Mouse (Mus musculus) right cerebral cortex, postnatal 4 days (tissue): ENCODE data around the gene Hoxc12.

Source experiments
- DNase-seq: peaks from one replicate; pipeline ENCODE4 v3.0.0-alpha.2; 2022

Gene Hoxc12

GRCm38 (mm10) chr15:102939256-102940155 lies 2.9 kb downstream of the Hoxc12 start:
- no peak for DNase-seq

GRCm38 (mm10) chr15:102942739-102943467 lies 6.3 kb downstream of the Hoxc12 start:
- DNase-seq = no peak

DNA sequence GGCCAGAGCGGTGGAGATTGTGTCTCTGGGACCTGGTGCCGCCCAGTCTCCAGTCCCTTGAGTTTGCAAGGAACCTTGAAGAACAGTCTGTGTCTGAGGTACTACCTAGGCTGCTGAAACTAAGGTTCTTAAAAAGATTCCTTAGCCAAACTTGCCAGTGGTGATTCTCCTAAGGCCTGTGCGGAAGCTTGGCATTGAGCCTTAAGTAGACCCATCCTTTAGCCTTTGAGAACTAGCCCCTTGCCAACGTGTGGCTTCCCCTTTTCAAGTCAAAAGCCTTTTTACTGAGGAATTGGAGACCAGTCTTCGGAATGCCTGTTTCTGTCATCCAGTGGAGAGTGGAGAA lies 6.9 kb downstream of the Hoxc12 start:
- DNase-seq = no peak

DNA sequence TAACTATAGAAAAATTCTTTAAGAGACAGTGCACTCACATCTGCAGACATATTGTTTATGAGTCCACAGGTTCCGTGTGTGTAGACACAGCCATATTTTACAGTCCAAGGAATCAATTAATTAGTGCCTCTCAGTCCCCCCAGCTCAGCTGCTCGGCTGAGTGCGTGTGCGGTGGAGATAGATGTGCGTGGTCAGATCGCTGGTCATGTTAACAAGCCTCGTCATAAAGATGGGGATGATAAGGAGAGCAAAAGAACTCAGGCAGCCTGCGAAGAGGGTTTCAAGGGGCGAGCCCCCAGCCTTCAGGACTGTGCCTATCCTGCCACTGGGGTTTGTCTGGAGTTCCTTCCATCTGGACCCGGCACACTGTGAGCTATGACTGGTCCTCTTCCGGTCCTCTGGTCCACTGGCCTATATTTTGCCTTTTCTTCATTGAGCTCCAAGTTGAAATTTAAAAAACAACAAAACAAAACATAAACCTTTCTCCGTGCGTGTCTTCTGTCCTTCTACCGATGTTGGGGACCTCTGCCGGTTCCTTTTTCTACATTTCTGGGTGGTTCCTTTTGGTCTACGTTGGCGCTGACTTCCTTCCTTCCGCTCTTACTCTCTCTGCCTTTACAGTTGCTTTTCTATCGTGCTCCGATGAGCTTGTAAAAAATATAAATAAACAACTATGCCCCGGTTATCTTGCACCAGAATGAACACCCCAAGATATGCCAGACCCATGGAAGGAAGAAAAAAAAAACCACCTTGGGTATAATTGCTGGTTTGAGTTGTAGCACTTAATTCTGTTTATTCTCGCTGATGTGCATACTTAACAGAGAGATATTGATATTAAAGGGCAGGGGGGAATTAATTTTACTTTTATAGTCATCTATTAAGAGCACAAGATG lies 8.9 kb downstream of the Hoxc12 start:
- DNase-seq = no peak

DNA sequence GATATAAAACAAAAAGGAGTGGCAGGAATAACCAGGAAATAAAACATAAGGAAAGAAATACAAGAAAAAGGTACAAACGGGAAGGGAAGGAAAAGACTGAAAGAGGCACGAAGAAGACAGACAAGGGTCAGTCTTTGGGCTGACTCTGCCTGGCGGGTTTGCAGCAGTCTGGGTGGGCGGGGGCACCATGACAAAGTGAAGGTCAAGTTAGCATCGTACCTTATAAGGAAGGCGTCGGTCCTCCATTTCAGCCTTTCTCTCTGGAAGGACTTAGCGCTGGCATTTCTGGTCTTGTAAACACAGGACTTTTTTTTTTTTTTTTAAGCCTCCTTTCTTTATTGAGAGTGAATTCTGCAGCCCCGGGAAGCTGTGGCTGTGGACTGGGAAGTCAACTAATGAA lies 10.7 kb downstream of the Hoxc12 start:
- no peak for DNase-seq

- DNase-seq = no peak
Measured at GRCm38 (mm10) chr15:102948842-102949241, 12.3 kb downstream of the Hoxc12 start.

- no peak for DNase-seq
Measured at GRCm38 (mm10) chr15:102949696-102950095, 13.1 kb downstream of the Hoxc12 start.

- DNase-seq = no peak
Measured at GRCm38 (mm10) chr15:102950877-102951276, 14.3 kb downstream of the Hoxc12 start.

GRCm38 (mm10) chr15:102953561-102953960 lies 17.0 kb downstream of the Hoxc12 start:
- no peak for DNase-seq

DNA sequence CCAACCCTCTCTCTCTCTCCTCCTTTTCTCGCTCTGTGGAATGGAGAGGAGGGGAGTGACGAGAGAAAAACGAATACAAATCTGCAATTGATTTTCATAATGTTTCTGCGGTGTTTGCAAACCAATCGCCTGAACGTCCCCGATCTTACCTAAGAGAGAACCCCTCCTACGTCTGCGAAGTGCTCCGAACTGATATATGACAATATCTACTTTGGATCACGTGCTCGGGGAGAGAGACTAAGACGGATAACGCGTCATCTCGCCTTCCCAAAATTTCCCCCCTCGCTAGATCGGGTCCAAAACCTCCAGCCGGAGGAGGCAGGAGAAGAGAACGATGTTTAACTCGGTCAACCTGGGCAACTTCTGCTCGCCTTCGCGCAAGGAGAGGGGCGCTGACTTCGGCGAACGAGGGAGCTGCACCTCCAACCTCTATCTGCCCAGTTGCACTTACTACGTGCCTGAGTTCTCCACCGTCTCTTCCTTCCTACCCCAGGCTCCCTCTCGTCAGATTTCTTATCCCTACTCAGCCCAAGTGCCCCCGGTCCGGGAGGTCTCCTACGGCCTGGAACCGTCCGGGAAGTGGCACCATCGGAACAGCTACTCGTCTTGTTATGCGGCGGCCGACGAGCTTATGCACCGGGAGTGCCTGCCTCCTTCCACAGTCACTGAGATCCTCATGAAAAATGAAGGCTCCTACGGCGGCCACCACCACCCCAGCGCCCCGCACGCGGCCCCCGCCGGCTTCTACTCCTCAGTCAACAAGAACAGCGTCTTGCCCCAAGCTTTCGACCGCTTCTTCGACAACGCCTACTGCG lies 17.8 kb downstream of the Hoxc12 start, which contains the start of gene Hoxc11:
Gene Hoxc11, plus strand, starts transcription at position 236 of the 815 bp plus-strand sequence.
- no peak for DNase-seq

- no peak for DNase-seq
Measured at GRCm38 (mm10) chr15:102955007-102955382, 18.4 kb downstream of the Hoxc12 start.

DNA sequence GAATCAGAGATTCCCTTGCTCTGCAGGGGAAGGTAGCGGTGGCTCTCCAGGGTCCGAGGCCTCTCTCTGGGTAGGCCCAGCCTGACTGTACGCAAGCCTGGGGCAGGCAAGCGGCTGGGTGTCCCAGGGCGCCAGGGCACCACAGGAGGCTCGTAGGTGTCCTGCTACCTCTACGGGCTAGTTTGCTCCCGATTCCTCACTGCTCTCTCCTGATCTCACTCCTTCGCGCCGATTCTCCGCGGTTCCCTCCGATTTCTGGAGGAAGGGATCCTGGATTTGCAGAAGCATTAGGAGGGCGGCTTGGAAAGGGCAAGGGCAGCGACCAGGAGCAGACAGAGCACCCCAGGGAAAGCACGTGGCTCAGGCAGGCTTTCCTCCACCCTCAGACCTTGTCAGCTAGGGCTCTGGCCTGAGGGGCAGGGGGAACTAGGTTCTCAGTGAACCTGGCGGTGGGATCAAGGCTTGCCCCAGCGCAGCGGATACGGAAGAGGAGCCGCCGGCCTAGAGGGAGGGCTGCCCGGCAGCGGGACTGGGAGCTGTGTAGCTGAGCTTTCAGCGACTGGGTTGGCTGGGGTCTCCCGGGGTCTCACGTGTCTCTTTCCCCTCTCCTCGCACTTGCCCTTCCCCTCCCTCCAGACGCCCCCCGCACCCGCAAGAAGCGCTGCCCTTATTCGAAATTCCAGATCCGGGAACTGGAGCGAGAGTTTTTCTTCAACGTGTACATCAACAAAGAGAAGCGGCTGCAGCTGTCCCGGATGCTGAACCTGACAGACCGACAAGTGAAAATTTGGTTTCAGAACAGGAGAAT lies 19.5 kb downstream of the Hoxc12 start:
- no peak for DNase-seq

- DNase-seq = no peak
Measured at GRCm38 (mm10) chr15:102956906-102957305, 20.3 kb downstream of the Hoxc12 start.

DNA sequence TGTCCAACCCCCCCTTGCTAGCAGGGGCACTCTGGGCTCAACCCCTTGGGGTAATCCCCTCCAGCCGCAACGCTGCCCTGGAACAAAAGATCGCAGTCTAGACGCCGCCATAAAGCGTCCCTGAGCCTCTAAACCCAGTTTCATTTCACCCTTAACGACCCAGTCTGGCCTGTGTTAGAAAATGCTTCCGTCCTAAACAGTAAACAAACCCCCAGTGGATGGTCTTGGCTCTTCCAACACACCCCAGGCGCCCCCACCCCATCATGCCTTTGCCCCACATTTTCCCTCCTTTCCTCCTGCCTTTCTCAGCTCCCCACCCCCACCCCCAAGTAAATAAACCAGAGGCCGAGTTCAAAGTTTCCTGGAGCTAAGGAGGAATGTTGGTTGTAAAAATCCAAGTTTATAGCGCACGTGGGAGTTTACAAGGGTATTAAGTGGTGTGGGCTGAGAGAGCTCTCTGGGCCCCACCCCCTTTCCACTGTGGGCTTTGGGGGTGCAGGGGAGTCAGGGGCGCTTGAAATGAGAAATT lies 23.2 kb downstream of the Hoxc12 start:
- no peak for DNase-seq

GRCm38 (mm10) chr15:102961728-102962127 lies 25.2 kb downstream of the Hoxc12 start:
- no peak for DNase-seq

DNA sequence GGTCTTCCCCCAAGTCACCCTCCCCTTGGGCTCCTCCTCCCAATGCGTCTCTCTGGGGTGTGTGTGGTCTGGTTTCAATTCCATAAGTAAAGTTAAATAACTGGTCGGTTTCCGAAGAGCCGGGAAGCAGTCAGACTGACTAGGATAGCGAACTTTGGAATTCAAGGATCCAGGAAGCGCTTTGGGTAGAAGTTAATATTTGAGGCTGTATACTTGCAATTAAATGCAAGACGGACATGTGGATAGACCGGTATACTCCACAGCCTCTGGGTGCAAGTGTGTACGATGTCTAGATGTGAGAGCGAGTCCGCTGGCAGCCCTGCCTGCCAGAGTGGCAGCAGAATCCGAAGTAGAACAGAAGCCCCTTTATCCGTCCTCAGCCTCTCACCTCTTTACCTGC lies 25.9 kb downstream of the Hoxc12 start:
- no peak for DNase-seq

DNA sequence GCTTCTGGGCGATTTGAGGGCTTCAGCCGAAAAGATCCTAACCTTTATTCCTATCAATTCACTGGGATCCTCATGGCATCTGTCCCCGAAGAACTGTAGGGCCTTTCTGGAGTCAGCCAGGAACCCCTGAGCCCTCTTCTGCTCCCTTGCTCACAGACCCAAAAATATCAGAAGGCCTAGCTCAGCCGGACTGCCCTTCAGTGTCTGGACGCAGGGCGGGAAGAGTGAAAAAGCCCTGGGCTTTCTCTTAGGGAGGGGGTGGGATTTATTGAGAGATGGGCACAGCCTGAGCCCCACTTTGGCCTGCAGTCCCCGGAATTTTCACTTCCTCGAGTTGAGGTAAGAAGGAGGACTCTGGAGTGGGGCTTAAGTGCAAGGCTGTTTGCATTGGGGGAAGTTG lies 26.7 kb downstream of the Hoxc12 start:
- no peak for DNase-seq

GRCm38 (mm10) chr15:102963671-102964640 lies 27.4 kb downstream of the Hoxc12 start:
- DNase-seq = no peak

DNA sequence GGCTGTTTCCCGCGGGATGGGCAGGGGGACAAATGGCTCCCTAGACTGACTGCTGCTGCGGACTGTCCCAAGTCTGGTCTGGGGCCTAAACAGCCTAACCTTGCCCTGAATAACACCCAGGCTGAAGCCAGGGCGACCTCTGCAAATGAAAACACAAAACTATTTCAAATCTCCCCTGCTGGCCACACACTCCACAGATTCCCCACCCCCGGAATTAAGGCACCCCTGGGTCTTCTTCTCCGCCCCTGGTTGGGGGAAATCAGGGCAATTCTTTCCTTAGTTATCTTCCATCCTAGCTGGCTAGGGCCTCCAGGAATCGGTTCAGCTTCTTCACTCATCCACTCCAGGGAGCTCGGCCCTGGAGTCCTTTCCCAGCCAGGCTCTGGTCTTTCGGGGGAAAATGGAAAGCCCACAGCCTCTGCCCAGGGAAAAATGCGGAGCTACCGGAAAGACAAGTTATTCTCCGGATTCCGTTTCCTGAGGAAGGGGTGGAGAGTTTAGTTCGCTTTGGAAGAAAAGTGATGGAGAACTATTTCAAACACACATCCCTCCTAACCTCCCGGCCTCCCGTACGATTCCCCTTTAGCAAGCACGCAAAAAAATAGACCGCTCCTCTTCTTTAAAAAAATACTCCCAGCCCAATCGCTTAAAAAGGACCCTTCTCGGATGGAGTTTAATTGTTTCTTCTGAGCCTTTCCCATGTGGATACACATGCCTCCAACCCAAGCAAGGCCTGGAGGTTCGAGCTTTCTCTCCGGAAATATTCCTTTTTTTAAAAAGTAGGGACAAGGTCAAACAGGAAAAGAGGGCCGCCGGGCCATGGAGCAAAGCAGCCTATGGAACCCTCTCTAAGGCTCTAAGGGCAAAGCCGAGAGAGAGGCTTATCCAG lies 28.7 kb downstream of the Hoxc12 start:
- no peak for DNase-seq
